Mouse (Mus musculus): ENCODE measurements around the gene Col16a1.

Gene Col16a1

GRCm38 (mm10) chr4:130048203-130048479, 501 bp downstream of the Col16a1 start:
- DNase-seq: no peak

GRCm38 (mm10) chr4:130050056-130050824, 2.6 kb downstream of the Col16a1 start:
- no peak for DNase-seq

GRCm38 (mm10) chr4:130052283-130052682, 4.6 kb downstream of the Col16a1 start:
- no peak for DNase-seq

DNA sequence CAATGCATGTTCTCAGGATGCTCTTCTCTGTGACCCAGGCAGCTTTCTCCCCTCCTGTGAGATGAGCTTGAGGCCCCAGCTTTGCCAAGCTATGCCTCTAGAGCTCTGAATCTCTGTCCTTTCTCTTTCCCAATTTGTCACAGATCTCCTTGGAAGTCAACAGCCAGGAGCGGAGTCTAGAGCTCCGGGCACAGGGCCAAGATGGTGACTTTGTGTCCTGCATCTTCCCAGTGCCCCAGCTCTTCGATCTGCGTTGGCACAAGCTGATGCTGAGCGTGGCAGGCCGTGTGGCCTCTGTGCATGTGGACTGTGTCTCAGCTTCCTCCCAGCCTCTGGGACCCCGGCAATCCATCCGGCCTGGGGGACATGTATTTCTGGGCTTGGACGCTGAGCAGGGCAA, 5.5 kb downstream of the Col16a1 start:
- no peak for DNase-seq

DNA sequence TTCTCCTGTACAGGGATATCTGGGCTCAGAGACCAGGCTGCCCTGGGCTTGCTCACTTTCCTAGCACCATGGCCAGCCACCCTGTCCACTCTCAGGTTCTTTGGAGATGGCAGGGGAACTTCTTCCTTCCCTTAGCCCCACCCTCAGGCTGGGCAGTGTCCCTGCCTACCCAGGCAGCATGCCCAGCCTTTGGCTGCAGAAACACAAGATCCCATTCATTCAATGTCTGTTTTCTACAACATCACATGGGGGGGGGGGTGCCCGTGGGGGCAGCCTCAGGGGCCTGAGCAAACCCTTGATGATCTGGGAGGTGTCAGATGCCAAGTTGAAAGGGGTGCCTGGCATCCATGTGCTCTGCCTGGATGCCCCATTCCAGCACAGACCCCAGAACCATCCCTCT, 7.1 kb downstream of the Col16a1 start:
- no peak for DNase-seq

DNA sequence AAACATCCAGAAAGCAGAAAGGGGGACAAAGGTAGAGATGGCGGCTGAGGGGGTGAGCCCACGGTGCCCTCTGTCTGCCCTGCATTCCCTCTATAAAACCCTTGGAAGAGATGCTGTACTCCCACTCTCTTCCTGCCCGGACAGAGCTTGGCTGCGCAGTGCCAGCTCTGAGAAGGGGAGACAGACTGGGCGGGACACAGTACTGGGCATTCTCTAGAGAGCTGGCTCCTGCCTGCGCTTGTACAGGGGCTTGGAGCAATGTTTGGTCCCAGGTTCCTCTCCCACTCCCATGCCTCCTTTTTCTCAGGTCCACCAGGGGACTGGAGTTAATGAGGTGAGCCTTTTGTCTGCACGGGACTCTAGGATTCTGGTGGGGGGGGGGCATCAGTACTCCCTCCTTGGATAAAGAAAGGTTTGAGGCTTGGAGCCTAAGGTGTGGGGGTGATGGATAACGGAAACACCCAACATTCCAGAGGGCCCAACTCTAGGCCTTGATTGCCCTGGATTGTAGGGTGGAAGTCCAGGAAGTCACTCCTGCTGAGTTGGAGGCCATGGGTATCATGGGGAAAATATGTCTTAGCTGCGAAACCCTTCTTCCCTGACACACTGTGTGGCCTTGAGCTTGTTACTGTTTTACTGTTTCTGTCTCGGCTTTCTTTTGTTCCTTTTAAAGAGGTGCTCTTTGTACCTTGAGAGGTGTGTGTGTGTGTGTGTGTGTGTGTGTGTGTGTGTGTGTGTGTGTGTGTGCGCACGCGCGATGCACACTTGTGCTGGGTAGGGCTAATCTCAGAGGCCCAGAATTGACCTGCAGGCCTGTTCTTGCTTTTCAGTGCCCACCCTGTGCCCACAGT, 7.7 kb downstream of the Col16a1 start:
- no peak for DNase-seq

GRCm38 (mm10) chr4:130056011-130056322, 8.3 kb downstream of the Col16a1 start:
- DNase-seq: no peak

DNA sequence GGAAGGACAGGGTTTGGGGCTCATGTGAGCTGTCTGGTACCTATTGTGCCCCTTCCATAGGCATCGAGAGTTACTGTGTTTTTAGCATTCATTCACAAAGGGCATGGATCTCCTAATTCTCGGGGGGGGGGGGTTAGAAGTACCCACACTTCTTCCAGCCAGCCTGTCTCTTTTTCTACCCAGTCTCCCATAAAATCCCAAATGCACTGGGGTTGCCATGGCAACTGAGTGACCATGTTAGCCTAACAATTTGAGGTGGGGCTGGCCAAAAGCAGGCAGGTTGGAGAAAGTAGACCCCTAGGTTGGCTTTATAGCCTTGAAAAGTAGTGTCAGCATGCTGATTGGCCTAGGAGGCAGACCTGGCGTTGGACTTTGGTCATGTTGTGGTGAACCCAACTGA, 8.8 kb downstream of the Col16a1 start:
- DNase-seq: no peak

DNA sequence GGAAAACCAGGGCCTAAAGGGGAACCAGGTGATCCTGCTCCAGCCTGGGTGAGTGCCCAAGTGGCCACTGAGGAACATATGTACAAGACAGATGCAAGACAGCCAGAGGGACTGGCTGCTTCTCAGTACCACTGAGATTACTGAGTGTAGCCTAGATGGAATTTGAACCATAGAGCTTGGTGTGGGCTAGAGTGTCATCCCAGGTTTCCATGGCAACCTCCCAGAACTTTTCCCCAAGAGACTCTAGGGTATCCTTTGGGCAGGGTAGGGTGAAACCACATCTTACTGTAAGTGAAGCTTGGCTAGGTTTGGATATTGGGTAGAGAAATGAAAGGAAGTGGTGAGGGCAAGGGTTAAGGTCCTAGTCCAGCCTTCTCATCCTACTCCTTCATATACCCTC, 13.3 kb downstream of the Col16a1 start:
- DNase-seq: no peak

- DNase-seq: no peak
Observed at GRCm38 (mm10) chr4:130063191-130063590, 15.6 kb downstream of the Col16a1 start.

- DNase-seq: peak; percentile 28
Observed at GRCm38 (mm10) chr4:130066816-130067215, 19.2 kb downstream of the Col16a1 start.

DNA sequence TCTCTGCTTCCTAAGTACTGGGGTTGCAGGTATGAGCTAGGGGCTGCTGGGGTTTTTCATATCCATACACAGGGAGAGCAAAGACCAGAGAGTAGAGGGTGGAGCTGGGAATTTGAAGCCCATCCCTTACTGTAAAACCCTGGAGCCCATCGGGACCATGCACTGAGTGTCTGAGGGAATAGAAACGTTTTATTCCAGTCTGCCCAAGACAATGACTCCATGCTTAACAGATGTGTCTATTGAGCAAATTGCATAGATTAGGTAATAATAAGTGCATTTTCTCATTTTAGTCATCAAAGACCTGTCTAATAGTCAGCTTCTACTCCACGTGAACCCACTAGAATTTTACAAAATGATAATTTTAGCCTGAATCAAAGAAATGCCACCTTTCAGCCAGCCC, 22.9 kb downstream of the Col16a1 start:
- no peak for DNase-seq

GRCm38 (mm10) chr4:130071758-130072157, 24.1 kb downstream of the Col16a1 start:
- DNase-seq: no peak

- no peak for DNase-seq
Observed at GRCm38 (mm10) chr4:130073367-130073766, 25.7 kb downstream of the Col16a1 start.

GRCm38 (mm10) chr4:130074761-130075515, 27.3 kb downstream of the Col16a1 start:
- peak; percentile 33 for DNase-seq

DNA sequence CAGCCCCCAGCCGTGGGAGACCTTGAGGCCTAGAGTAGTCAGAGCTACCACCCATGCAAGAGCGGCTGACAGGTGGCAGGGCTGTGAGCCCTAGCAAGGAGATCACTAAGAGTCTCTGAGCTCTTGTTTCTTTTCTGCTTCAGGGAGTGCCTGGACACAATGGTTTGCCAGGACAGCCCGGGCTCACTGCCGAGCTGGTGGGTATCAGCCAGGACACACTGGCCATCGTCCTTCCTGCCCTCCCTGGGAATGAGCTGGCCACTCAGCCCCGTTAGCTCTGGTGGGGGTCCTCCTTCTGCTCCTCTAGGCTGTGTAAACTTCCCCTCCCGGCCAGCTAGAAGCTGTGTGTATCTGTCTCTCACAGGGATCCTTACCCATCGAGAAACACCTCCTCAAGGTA, 29.2 kb downstream of the Col16a1 start:
- DNase-seq: peak; percentile 68

DNA sequence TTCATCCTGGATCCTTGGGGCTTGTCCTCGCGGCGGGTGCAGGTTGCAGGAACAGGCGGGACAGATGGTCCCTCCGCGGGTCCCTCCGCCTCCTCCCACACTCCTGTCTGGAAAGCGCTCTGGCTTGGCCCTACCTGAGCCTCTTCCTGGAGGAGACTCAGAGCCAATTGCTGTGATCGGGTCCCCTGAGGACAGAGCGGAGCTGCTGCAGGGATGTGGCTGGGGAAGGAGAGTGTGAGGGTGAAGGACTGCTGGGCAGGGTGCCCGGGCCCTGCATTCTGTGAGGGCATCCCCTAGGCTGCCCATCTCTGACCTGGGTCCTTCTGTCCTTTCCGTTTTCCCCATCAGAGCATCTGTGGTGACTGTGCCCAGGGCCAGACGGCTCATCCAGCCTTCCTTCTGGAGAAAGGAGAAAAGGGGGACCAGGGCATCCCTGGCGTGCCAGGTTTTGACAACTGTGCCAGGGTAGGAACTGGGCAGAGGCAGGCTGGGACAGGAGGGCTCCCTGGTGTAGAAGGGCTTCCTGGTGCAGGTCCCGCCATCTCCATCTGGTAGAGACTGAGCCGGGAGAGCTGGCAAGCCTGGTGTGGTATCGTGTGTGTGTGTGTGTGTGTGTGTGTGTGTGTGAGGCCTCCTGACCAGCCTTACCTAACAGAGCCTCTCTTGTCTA, 31.3 kb downstream of the Col16a1 start:
- peak; percentile 94 for DNase-seq

DNA sequence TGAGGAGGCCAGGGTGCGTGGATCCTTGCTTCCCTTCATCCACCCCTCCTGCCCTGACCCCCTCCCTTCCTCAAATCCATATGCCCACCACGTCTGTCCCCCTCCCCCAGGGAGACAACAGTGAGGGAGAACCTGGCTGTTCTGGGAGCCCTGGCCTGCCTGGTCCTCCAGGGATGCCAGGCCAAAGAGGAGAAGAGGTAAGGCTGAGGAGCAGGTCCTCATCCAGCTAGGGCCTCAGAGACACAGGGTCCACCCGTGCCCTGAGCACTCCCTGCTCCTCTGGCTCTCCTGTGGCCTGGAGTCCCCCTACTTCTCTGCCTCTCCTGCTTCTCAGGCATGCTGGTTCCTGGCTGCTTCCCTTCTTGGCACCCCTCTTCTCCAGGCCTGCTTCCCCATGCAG, 31.9 kb downstream of the Col16a1 start:
- no peak for DNase-seq

DNA sequence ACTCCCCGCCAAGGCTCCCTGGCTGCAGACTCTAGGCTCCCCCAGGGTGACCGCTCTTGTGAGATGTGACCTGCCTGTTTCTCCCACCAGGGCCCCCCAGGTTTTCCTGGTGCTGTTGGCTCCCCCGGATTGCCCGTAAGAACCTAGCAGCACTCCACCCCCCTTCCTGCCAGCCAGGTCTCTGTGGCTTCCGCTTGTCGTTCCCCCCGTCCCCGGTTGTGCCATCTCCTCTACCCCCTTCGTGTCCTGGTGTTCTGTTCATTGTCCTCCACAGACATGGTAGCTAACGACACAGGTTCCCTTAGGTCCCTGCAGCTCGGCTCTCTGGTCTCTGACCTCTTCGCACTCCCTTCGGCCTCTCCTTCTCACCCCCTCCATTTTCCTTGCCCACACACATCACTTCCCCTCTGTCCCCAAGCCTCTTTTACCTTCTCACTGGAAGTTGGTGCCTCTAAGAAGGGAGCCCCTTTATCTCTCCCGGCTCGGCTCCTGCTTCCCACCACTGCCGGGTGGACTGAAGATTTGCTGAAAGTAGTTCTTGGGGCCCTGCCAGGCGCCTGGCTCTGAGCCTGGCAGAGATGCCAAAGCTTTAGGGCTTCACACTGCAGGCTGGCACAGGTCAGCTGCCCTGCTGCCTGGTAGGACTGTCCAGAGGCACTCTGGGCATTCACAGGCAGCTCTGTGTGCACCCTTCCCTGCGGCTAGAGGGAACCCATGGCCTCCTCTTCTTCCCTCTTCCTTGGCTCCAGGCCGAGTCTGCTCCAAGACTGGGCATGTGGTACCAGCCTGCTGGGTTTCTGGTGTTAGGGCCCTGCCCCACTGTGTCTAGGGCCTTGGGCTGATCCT, 33.9 kb downstream of the Col16a1 start:
- peak; percentile 79 for DNase-seq

DNA sequence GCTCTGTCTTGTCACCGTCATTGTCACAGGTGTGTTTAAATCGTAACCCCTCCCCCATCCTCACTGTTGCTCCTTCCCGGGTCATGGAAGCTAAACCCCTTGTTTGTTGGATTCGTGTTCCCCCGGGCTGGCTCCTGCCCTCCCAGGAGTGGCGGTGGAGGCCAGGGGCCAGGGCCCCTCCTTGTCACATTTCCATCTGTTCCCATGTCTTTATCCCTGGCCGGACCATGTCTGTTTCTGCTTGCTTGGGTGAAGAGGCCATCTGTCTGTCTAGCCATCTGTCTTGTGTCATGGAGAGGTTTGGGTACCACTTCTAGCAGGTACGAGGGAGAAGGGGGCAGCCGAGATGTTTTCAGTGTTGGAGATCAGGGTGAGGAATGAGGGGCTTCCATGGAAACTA, 34.6 kb downstream of the Col16a1 start:
- no peak for DNase-seq

GRCm38 (mm10) chr4:130084331-130084945, 36.8 kb downstream of the Col16a1 start:
- DNase-seq: peak; percentile 32
